Mouse (Mus musculus): Measurements from ENCODE around the gene Clock. TPM values are rescaled to one million over a fixed set of nuclear protein-coding genes. Genes with fewer than 3 reads are reported as not detected.

The Clock gene
- total and polyA plus RNA-seq, 2 experiments from 2014 or later = 7.3 to 28.5 TPM

- Histone ChIP-seq H3K36me3 (ENCODE audit: insufficient read depth) (no peaks in the 10 kb centered on the region), H3K4me2 (ENCODE audit: low read depth) (no peak overlapping the region), H3K4me1 (ENCODE audit: insufficient read depth) (peaks cover 12% of the 10 kb centered on the region), H3K4me3 (ENCODE audit: low read depth, low read length) (no peak overlapping the region), H3K9ac (no peak overlapping the region), H3K27ac (ENCODE audit: low read depth, low read length) (no peak overlapping the region), H3K27me3 (ENCODE audit: insufficient read depth, low read length) (no peaks in the 10 kb centered on the region), H3K9me3 (ENCODE audit: low read length) (no peaks in the 10 kb centered on the region)
- no peak for TF ChIP-seq CTCF (IDR thresholded peaks at IDR 0.05; ENCODE audit: low read depth)
- DNase-seq (no peak), ATAC-seq (no peak)
- 53% methylated on average over 3 of the region's 3 CpGs for WGBS
These were observed 122.3 kb downstream of the Clock start for GRCm38 (mm10) chr5:76182326-76182725.

GRCm38 (mm10) chr5:76179791-76180190, 124.8 kb downstream of the Clock start:
- 87% methylated on average over 5 of the region's 5 CpGs for WGBS
- Histone ChIP-seq H3K4me1 (ENCODE audit: insufficient read depth) (peaks cover 6% of the 10 kb centered on the region), H3K9ac (no peak overlapping the region), H3K27ac (ENCODE audit: low read depth, low read length) (no peak overlapping the region), H3K36me3 (ENCODE audit: insufficient read depth) (no peaks in the 10 kb centered on the region), H3K9me3 (ENCODE audit: low read length) (no peaks in the 10 kb centered on the region), H3K4me3 (ENCODE audit: low read depth, low read length) (no peak overlapping the region), H3K27me3 (ENCODE audit: insufficient read depth, low read length) (no peaks in the 10 kb centered on the region), H3K4me2 (ENCODE audit: low read depth) (no peak overlapping the region)
- TF ChIP-seq CTCF (IDR thresholded peaks at IDR 0.05; ENCODE audit: low read depth) = no peak
- DNase-seq = no peak
- no peak for ATAC-seq

- H3K27ac ChIP-seq (ENCODE audit: low read depth, low read length) = no peak overlapping the region
- H3K9me3 ChIP-seq (ENCODE audit: low read length) = no peaks in the 10 kb centered on the region
- no peak for ATAC-seq
- no peaks in the 10 kb centered on the region for H3K36me3 ChIP-seq (ENCODE audit: insufficient read depth)
- no peak overlapping the region for H3K4me2 ChIP-seq (ENCODE audit: low read depth)
- TF ChIP-seq CTCF (IDR thresholded peaks at IDR 0.05; ENCODE audit: low read depth) = no peak
- H3K4me1 ChIP-seq (ENCODE audit: insufficient read depth) = 0 out of 2 replicates have a peak, but pooled peaks cover 4% of the 10 kb centered on the region
- no peaks in the 10 kb centered on the region for H3K27me3 ChIP-seq (ENCODE audit: insufficient read depth, low read length)
- WGBS = 95% methylated on average over 5 of the region's 5 CpGs
- H3K9ac ChIP-seq = no peak overlapping the region
- DNase-seq = no peak
- no peak overlapping the region for H3K4me3 ChIP-seq (ENCODE audit: low read depth, low read length)
These were observed 125.4 kb downstream of the Clock start for GRCm38 (mm10) chr5:76179171-76179570.

GRCm38 (mm10) chr5:76177664-76178063, 126.9 kb downstream of the Clock start:
- no peaks in the 10 kb centered on the region for H3K9me3 ChIP-seq (ENCODE audit: low read length)
- no peak overlapping the region for H3K9ac ChIP-seq
- 85% methylated on average over 7 of the region's 7 CpGs for WGBS
- no peaks in the 10 kb centered on the region for H3K27me3 ChIP-seq (ENCODE audit: insufficient read depth, low read length)
- H3K4me1 ChIP-seq (ENCODE audit: insufficient read depth) = no peaks in the 10 kb centered on the region
- H3K27ac ChIP-seq (ENCODE audit: low read depth, low read length) = no peak overlapping the region
- no peak for TF ChIP-seq CTCF (IDR thresholded peaks at IDR 0.05; ENCODE audit: low read depth)
- no peak overlapping the region for H3K4me2 ChIP-seq (ENCODE audit: low read depth)
- ATAC-seq (no peak), DNase-seq (no peak)
- no peak overlapping the region for H3K4me3 ChIP-seq (ENCODE audit: low read depth, low read length)
- H3K36me3 ChIP-seq (ENCODE audit: insufficient read depth) = no peaks in the 10 kb centered on the region

- Histone ChIP-seq H3K4me2 (ENCODE audit: low read depth) (no peak overlapping the region), H3K27ac (ENCODE audit: low read depth, low read length) (no peak overlapping the region), H3K4me1 (ENCODE audit: insufficient read depth) (no peaks in the 10 kb centered on the region), H3K36me3 (ENCODE audit: insufficient read depth) (no peaks in the 10 kb centered on the region), H3K27me3 (ENCODE audit: insufficient read depth, low read length) (no peaks in the 10 kb centered on the region), H3K9me3 (ENCODE audit: low read length) (no peaks in the 10 kb centered on the region), H3K4me3 (ENCODE audit: low read depth, low read length) (no peak overlapping the region), H3K9ac (no peak overlapping the region)
- WGBS = 84% methylated on average over 11 of the region's 11 CpGs
- ATAC-seq (no peak), DNase-seq (no peak)
- no peak for TF ChIP-seq CTCF (IDR thresholded peaks at IDR 0.05; ENCODE audit: low read depth)
These were observed 127.8 kb downstream of the Clock start for GRCm38 (mm10) chr5:76176841-76177240.

- DNase-seq (no peak), ATAC-seq (no peak)
- H3K9ac ChIP-seq = no peak overlapping the region
- no peaks in the 10 kb centered on the region for H3K9me3 ChIP-seq (ENCODE audit: low read length)
- no peak overlapping the region for H3K4me3 ChIP-seq (ENCODE audit: low read depth, low read length)
- no peak overlapping the region for H3K27ac ChIP-seq (ENCODE audit: low read depth, low read length)
- no peaks in the 10 kb centered on the region for H3K4me1 ChIP-seq (ENCODE audit: insufficient read depth)
- H3K4me2 ChIP-seq (ENCODE audit: low read depth) = no peak overlapping the region
- TF ChIP-seq CTCF (IDR thresholded peaks at IDR 0.05; ENCODE audit: low read depth) = no peak
- no peaks in the 10 kb centered on the region for H3K36me3 ChIP-seq (ENCODE audit: insufficient read depth)
- 65% methylated on average over 3 of the region's 3 CpGs for WGBS
- no peaks in the 10 kb centered on the region for H3K27me3 ChIP-seq (ENCODE audit: insufficient read depth, low read length)
These were observed 128.2 kb downstream of the Clock start for GRCm38 (mm10) chr5:76176411-76176810.

- H3K4me1 ChIP-seq (ENCODE audit: insufficient read depth) = no peaks in the 10 kb centered on the region
- H3K27ac ChIP-seq (ENCODE audit: low read depth, low read length) = no peak overlapping the region
- ATAC-seq (no peak), DNase-seq (no peak)
- 87% methylated on average over 4 of the region's 4 CpGs for WGBS
- no peak overlapping the region for H3K4me2 ChIP-seq (ENCODE audit: low read depth)
- no peak overlapping the region for H3K9ac ChIP-seq
- H3K27me3 ChIP-seq (ENCODE audit: insufficient read depth, low read length) = no peaks in the 10 kb centered on the region
- no peaks in the 10 kb centered on the region for H3K9me3 ChIP-seq (ENCODE audit: low read length)
- H3K4me3 ChIP-seq (ENCODE audit: low read depth, low read length) = no peak overlapping the region
- no peak for TF ChIP-seq CTCF (IDR thresholded peaks at IDR 0.05; ENCODE audit: low read depth)
- H3K36me3 ChIP-seq (ENCODE audit: insufficient read depth) = no peaks in the 10 kb centered on the region
These were observed 129.5 kb downstream of the Clock start for GRCm38 (mm10) chr5:76175051-76175450.

GRCm38 (mm10) chr5:76171039-76171438, 133.6 kb downstream of the Clock start:
- no peaks in the 10 kb centered on the region for H3K27me3 ChIP-seq (ENCODE audit: insufficient read depth, low read length)
- no peaks in the 10 kb centered on the region for H3K4me1 ChIP-seq (ENCODE audit: insufficient read depth)

More at GRCm38 (mm10) chr5:76171039-76171438, 133.6 kb downstream of the Clock start:
- no peak overlapping the region for H3K4me3 ChIP-seq (ENCODE audit: low read depth, low read length)
- H3K9me3 ChIP-seq (ENCODE audit: low read length) = no peaks in the 10 kb centered on the region
- H3K36me3 ChIP-seq (ENCODE audit: insufficient read depth) = no peaks in the 10 kb centered on the region
- H3K27ac ChIP-seq (ENCODE audit: low read depth, low read length) = no peak overlapping the region
- no peak for TF ChIP-seq CTCF (IDR thresholded peaks at IDR 0.05; ENCODE audit: low read depth)
- no peak overlapping the region for H3K4me2 ChIP-seq (ENCODE audit: low read depth)
- ATAC-seq (no peak), DNase-seq (no peak)
- H3K9ac ChIP-seq = no peak overlapping the region
